Mouse (Mus musculus): ENCODE results near the gene Lamb1.

Lamb1 gene

DNA sequence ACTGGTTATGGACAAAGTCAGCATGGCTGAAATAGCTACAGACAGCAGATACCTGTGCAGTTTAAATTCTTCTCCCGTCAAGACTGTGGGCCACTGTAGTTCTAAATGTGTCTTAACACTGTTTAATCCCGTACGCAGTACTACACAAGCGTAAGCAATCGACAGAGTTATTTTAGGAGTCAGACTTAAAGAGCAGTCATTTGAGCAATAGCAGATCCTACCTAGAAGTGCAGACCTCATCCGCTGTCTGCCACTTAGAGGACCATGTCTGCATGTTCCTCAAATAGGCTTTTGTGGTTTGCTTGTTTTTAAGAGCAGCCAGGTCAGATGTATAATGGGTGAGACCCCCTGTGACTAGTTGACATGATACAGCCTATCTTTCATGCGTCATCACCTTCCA lies 49.3 kb downstream of the Lamb1 start:
- DNase-seq (ENCODE audit: low spot score in 2 of 2) = no peak

DNA sequence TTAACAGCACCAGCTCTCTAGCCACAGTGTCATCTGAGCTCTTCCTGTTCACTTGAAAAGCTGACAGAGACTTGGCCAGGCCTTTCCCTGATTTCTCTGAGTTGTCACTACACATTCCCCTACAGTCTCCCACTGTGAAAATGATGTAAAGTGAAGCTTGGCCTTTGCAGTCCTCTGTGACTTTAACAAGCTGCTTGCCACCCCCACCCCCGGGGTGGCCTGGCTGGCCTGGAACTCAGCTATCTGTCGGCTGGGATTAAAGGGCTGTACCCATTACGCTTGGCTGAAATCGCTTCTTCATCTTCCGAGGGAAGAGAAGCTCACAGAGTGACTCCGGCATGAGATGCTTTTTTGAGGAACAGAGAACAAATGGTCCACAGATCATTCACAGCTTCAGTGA lies 50.9 kb downstream of the Lamb1 start:
- no peak for DNase-seq (ENCODE audit: low spot score in 2 of 2)

DNA sequence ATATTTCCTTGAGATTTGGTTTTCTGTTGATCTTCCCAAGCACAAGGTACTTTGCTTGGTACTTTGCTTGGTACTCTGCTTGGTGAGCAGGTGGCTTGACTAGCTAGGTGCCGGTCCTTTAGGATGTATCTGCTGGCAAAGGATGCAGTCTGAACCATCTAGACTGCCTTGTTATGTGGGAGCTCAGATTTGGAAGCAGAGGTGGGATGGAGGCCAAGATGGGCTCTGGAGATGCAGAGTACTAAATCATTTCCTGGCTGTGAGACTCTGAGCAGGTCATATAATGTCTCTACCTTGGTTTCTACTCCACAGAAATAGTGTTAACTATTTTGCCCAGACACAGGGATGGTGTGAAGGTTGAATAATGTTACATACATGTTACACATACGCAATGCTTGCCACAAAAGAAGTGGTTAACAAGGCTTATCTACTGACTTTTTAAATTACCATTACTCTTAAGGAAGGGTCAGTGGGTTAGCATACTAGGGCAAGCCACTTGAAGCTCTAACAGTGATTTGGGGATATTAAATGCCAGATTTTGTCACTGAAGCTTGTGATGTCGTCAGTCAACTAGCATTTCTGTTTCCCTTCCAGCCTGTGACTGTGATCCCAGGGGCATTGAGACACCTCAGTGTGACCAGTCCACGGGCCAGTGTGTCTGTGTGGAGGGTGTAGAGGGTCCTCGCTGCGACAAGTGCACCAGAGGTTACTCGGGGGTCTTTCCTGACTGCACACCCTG lies 52.8 kb downstream of the Lamb1 start:
- no peak for DNase-seq (ENCODE audit: low spot score in 2 of 2)

DNA sequence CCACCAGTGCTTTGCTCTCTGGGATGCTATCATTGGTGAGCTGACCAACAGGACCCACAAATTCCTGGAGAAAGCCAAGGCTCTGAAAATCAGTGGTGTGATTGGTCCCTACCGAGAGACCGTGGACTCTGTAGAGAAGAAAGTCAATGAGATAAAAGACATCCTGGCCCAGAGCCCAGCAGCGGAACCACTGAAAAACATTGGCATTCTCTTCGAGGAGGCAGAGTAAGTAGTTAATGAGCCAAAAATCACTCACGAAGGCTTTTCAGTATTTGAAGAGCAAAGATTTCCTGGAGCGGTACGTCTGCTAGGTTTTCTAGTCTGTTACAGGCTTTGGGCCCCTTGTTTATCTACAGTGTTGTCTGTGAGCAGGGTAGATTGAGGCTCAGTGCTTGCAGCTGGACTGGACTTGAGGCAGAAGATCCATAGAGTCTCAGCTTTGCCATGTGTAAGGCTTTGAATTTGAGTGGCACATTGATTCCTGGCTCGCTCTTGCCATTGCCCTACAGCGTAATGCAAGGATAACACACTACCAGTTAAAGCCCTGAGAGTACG lies 53.5 kb downstream of the Lamb1 start:
- no peak for DNase-seq (ENCODE audit: low spot score in 2 of 2)

DNA sequence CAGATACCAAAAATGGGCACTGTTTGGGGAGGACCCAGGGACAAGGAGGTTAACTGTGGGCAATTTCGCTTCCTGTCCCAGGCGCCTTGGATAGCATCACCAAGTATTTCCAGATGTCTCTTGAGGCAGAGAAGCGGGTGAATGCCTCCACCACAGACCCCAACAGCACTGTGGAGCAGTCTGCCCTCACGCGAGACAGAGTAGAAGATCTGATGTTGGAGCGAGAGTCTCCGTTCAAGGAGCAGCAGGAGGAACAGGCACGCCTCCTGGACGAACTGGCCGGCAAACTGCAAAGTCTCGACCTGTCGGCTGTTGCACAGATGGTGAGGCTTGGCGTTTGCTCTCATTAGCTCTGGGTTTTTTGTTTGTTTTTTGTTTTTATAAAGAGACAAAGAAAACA lies 55.8 kb downstream of the Lamb1 start:
- no peak for DNase-seq (ENCODE audit: low spot score in 2 of 2)

DNA sequence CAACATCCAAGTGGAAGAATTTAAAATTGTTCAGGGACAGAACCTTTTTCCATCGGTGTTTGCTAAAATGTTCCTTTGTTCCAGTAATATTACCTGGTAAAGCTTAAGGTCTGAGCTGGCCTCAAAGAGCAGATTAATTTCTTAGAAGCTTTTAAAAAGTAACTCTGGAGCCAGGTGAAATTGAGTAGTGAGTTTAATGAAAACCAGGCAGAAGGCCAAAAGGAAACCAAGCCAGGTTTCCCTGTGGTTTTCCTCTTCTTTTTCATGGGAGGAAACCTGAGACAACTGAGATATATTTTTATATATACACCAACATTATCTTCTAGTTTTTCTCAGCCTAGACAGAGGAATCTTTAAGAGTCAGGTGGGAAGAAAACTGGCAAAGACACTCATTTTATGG lies 56.5 kb downstream of the Lamb1 start:
- DNase-seq (ENCODE audit: low spot score in 2 of 2) = no peak

DNA sequence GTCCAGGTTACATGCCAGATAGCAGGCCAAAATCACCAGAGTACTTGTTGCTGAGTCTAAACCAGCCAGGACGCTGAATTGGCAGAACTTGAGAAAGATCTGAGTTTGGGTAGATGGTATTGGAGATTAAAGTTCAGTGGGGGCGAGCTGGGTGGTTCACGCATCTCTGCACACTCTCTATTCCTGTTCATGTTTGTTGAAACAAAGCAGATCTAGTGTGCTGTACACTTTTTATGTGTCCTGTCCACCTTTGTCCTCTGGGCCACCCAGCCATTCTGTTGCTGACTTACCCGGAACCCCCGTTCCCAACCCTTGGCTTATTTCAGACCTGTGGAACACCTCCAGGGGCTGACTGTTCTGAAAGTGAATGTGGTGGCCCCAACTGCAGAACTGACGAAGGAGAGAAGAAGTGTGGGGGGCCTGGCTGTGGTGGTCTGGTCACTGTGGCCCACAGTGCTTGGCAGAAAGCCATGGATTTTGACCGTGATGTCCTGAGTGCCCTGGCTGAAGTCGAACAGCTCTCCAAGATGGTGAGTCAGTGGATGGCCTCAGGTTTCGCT lies 58.2 kb downstream of the Lamb1 start:
- DNase-seq (ENCODE audit: low spot score in 2 of 2) = no peak

DNA sequence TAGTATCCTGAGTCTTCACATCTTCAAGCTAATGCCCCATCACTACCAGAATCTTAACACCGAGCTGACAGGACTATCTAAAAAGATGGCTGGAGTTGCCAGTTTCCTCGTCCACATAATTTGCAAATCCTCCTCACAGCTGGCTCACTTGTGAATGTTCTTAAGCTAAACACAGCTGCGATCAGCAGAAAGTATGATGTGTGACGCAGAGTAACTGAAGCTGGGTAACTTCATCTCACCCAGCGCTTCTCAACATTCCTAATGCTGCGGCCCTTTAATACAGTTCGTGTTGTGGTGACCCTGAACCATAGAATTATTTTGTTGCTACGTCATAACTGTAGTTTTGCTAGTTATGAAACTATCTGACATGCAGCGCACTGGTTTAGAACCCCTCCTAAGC lies 62.1 kb downstream of the Lamb1 start:
- no peak for DNase-seq (ENCODE audit: low spot score in 2 of 2)

DNA sequence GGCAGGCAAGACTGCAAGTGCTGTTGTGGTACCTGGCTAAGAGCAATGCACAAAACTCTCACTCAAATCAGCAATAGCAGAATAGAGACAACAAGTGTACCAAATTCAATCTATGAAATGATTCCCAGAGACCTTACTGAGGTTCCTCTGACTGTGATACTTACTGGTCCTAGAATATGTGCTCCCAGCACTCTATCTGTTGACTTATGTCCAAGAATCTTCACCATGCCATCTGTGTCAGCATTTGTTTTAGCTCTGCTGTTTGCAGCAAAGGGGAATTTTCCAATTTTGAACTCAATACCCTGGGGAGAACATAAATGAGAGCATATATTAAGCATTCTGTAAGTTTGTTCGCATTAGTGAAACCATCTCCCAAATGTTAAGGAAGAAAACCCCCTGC lies 68.2 kb downstream of the Lamb1 start:
- no peak for DNase-seq (ENCODE audit: low spot score in 2 of 2)

DNA sequence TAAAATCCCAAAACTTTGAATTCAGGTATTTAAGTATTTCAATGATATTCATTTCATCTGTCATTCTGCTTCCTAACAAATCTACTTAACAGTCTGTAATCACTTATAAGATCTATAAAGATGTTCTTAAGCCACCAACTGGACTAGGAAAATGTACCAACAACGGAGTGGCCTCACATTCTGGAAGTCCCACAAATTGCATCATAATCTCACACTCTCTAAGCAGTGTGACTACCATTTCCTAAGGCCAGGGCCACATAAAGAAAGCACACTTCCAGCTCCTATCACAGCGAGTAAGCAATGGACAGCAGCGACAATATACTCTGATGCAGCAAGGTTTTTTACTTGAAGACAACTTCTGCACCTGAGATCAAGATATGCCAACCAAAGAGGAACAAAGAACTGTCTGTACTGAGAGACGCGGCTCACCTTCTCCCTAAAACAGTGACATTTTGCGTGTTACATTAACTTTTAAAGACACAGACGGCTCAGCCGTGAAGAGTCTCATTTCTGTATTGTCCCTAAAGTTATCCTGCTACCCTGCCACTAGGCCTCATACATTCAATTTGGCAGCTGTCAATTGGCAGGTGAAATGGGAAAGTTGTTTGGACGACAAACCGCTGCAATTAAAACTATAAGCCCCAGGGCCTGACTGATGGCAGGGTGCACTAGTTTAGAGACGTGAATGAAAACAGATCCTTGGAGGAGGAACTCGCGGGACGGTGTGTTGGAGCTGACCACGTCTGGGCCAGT lies 85.3 kb downstream of the Lamb1 start:
- DNase-seq (ENCODE audit: low spot score in 2 of 2) = no peak

DNA sequence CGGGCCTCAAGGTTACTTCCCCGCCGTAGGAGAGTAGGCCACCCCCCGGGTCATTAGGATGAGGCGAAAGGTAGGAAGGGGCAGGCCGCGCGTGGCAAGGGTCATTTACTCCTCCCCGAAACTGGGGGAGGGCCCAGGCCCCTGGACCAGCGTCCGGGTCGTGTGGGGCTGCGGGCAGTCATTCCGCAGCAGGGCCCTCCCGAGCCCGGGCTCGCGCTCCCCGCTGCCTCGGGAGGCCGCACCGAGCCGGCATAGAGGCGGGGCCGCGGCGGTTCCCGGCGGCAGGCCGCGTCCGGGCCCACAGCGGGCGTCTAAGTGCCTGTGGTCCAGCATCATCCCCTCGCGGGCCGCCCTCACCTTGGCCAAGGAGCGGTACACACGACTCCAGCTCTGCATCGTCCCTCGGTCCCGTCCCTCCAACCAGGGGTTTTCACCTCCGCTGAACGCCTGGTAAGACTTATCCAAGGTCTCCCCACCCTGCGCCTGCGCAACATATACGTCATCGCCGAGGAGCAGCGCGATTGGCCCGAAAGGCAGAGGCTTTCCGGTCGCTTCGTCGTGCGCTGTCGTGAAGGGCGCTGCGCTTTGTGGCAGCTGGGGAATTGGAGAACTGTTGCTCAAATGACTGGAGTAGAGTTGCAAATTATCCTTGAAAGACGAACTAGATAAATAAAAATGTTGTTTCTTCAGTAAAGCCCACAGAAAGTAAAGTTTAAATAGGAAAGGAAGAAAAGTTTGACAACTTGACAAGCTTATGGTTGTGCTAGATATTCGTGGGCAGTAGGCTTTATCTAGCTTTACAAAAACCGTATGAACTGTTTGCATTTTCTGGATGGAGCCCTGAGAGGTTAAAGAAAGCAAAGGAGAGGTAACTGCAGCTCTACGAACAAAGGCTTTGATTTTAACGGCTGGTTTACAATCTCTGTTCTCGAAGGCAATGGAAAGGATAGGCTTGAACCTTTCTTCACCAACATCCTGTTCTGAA lies 86.2 kb downstream of the Lamb1 start, which contains the start of gene Dld:
TSS of gene Dld (minus strand) at position 510 of the 985 bp plus-strand sequence.
- DNase-seq (ENCODE audit: low spot score in 2 of 2) = peak; percentile 95 to 97

DNA sequence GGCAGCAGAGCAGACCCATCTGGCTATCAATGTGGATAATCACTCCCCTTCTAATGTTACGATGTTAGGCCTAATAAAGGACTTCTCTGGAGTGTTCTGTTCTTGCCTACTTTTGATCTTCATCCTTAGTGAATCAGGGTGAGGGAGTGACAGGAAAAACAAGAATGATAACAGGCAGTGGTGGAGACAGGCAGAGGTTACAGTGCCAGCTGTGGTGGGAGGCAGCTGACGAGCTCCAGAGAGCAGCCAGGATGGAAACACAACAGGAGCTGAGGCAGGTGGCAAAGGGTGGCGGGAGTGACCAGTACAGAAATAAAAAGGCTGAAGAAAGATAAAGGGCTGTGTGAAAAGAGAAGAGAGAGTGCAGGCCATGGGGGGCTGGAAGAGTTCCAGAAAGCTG lies 101.4 kb downstream of the Lamb1 start:
- no peak for DNase-seq (ENCODE audit: low spot score in 2 of 2)

DNA sequence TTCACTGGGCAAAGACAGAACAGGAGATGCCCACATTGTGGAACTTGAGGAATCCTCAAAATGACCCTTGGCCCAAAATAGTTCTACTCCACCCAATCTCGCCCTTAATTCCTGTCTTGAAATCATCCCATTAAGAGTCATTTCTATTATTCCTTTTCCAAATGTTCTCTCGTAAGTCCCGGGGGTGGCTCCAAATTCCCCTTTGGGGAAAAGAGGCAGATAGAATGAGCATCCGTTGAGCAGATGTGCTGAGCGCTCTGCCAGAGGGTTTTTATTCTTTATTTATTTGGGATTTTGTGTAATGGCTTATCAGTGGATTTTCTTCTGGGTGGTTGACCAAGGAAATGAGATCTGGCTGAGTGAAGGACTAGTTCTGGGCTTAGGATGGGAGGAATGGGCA lies 102.7 kb downstream of the Lamb1 start:
- no peak for DNase-seq (ENCODE audit: low spot score in 2 of 2)

DNA sequence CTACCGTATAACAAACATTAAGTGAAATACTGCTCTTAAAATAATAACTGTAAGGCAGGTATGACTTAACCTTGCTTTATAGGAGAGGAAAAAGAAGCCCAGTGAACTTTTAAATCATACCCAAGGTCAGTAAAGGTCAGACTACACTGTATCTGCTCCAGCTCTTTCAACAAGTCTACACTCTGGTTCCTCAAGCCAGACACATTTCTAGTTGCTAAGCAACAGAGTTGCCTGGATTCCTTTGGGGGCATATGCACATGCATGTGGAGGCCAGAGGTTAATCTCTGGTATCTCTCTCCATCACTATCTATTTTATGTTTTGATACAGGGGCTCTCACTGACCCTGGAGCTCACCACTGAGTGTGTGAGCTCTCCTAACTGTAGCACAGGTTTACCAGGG lies 104.1 kb downstream of the Lamb1 start:
- no peak for DNase-seq (ENCODE audit: low spot score in 2 of 2)

DNA sequence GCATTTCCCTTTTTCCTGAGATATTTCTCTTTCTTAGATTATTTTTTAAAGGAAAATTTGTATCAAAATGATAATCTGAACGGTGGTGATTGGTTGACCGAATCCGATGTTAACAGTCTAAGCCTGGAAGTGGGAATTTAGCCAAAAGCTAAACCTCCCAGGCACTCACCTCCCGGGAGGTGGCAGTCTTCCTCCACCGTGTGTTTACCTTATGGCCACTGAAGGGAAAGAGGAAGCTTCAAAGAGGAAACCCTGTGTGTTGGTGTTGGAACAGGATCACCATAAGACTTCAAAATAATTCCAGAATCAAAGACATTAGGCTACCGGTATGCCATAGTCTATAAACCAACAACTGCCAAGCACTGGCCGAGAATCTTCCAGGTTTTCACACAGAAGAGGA lies 104.6 kb downstream of the Lamb1 start:
- no peak for DNase-seq (ENCODE audit: low spot score in 2 of 2)

DNA sequence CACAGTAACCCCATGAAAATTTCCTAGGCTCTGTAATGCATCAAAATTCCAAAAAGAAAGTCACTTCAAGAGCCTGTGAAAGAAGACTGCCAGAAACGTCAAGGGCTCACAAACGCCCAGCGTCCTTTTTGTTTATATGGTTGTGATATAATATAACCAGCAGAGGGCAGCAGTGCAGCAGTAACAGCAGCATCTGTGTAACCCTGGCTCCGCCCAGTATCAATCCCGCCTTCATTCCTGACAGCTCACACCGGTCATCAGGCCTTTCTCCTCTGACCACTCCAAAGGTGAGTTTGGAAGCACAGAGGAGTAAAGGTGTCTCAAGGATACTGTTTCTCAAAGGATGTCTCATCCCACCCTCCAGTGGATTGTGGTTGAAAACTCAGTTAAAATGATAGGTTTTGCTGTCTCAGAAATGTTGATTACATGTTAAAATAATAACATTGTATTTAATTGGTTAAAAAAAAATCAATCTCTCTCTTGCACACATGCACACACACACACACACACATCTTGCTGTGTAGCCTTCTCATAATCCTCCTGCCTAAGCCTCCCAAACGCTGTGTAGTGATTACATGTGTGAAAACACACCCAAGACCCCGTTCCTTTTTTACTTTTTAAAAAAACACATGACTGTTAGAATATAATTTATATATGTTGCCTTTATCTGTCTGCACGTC lies 109.7 kb downstream of the Lamb1 start:
- DNase-seq (ENCODE audit: low spot score in 2 of 2) = peak; percentile 42 to 69

DNA sequence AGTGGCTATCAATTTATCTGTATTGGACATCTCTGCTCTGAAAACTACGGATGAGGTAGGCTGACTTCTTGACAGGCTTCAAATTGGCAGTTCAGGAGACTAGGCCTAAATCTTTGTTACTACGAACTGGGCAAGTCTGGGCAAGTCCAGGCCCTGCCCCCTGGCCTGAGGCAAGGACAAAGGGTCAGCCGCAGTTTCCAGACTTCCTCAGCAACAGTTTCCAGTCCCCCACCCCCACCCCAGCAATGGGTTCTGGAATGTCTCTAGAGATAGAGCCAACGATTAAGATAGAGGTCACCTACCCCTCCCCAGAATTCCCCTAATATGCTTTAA lies 110.2 kb downstream of the Lamb1 start:
- no peak for DNase-seq (ENCODE audit: low spot score in 2 of 2)

DNA sequence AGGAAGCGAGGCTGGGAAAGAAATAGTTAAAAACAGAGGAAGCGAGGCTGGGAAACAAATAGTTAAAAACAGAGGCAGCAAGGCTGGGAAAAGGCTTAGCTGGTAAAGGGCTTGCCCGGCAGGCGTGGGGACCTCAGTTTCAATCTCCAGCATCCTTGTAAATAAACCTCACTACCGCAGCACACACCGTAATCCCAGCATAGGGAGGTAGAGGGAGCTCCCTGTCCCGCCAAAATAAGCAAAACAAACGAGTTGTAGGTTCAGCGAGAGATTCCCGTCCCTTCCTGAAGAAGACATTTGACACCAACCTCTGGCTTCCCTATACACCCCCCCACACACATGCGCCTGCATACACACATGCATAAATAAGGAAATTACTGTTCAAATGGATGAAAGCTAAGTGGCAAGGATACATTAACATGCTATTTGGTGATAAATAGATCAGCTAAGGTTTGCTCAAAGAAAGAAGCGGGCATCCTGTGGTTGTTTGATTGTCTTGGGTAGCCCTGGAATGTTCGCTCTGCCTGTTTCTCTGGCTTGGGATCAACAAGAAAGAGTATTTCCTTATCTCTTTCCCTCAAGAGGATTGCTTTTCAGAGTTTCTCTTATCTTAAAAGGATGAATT lies 111.4 kb downstream of the Lamb1 start:
- no peak for DNase-seq (ENCODE audit: low spot score in 2 of 2)

DNA sequence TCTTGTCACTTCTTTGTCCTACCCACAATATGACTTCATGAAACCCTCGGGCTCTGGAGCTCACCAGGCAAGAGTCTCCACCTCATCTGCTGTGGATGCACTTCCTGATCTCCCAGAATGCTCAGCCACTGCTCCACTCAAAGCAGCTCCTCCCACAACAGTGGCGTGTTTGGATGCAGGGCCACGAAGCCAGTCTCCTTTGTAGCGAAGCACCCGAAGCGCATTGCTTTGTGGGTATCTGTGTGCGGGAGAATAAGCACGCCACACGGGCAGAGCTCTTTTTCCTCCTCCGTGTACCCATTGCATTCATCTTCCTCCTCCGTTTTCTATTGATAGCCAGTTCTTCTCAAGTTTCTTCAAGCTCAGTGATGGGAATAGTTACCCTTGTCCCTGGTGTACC lies 112.2 kb downstream of the Lamb1 start:
- no peak for DNase-seq (ENCODE audit: low spot score in 2 of 2)

Measured in urinary bladder, postnatal 36 days (tissue).